Mouse (Mus musculus): ENCODE results near the gene Mxi1.

The Mxi1 gene

GRCm38 (mm10) chr19:53310348-53310747, at the start of gene Mxi1:
Mxi1 (plus strand) TSS chr19:53310518.
- in situ Hi-C loops (cut with MboI, MseI): no loop called here

- in situ Hi-C loops (cut with MboI, MseI): no loop called here
Observed at GRCm38 (mm10) chr19:53260828-53261227, 49.5 kb upstream of the Mxi1 start.

GRCm38 (mm10) chr19:53262061-53262460, 48.3 kb upstream of the Mxi1 start:
- in situ Hi-C loops (cut with MboI, MseI): no loop called here

- in situ Hi-C loops (cut with MboI, MseI): no loop called here
Observed at GRCm38 (mm10) chr19:53263859-53264733, 46.2 kb upstream of the Mxi1 start.

GRCm38 (mm10) chr19:53264821-53265727, 45.2 kb upstream of the Mxi1 start:
- in situ Hi-C loops (cut with MboI, MseI): no loop called here

- in situ Hi-C loops (cut with MboI, MseI): no loop called here
Observed at GRCm38 (mm10) chr19:53267305-53267704, 43.0 kb upstream of the Mxi1 start.

- in situ Hi-C loops (cut with MboI, MseI): no loop called here
Observed at GRCm38 (mm10) chr19:53273055-53273722, 37.1 kb upstream of the Mxi1 start.

- in situ Hi-C loops (cut with MboI, MseI): no loop called here
Observed at GRCm38 (mm10) chr19:53273781-53274428, 36.4 kb upstream of the Mxi1 start.

- in situ Hi-C loops (cut with MboI, MseI): no loop called here
Observed at GRCm38 (mm10) chr19:53275204-53275603, 35.1 kb upstream of the Mxi1 start.

- in situ Hi-C loops (cut with MboI, MseI): no loop called here
Observed at GRCm38 (mm10) chr19:53276902-53277707, 33.2 kb upstream of the Mxi1 start.

- in situ Hi-C loops (cut with MboI, MseI): no loop called here
Observed at GRCm38 (mm10) chr19:53278491-53279415, 31.6 kb upstream of the Mxi1 start.

- in situ Hi-C loops (cut with MboI, MseI): no loop called here
Observed at GRCm38 (mm10) chr19:53280254-53280653, 30.1 kb upstream of the Mxi1 start.

- in situ Hi-C loops (cut with MboI, MseI): no loop called here
Observed at GRCm38 (mm10) chr19:53282571-53282970, 27.7 kb upstream of the Mxi1 start.

GRCm38 (mm10) chr19:53283742-53284141, 26.6 kb upstream of the Mxi1 start:
- in situ Hi-C loops (cut with MboI, MseI): no loop called here

GRCm38 (mm10) chr19:53284268-53285208, 25.8 kb upstream of the Mxi1 start:
- in situ Hi-C loops (cut with MboI, MseI): no loop called here

GRCm38 (mm10) chr19:53296331-53297254, 13.7 kb upstream of the Mxi1 start:
- in situ Hi-C loops (cut with MboI, MseI): no loop called here

GRCm38 (mm10) chr19:53299156-53299828, 11.0 kb upstream of the Mxi1 start:
- in situ Hi-C loops (cut with MboI, MseI): no loop called here

Measured in T-helper 1 cell (primary cell).